8 mouse cellular contexts compared by ENCODE assay signal in the genomic region with DNA sequence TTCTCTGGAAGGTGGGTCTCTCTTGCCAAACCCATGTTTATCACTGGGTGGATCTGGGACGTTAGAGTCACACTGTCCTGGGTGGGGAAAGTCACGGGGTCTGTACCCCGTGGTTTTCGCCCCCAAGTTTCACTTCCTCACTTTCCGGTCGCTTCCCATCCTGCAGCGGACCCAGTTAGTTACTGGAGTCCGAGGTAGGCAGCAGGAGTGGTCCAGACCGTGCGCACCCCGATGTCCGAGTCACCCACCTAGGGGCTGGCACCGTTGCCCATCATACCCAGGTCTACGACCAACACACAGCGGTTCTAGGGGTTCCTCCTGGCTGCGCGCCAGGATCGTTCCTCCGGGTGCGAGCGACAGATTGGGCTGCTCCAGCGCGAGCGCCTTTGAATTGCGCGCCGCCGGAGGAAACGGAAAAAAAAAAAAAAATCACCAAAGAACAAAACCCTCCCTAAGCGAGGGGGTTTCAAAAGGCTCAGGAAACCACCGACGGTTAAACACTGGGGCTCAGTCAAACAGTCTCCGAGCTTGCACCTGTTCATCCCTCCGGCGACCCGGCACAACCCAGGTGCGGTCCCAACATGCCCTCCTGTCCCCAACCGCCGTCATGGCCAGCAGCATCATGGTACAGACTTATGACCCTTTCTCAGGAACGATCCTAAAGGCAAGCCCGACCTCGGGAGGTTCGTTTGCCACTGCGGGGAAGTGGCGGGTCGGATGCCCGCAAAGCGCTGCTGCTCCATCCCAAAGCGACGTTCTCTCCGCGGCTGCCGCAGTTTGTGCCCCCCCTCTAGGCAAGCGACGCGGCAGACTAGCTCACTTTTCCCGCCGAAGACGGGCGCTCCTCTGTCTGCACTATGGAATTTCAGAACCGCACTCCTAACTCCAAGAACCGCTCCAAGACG. TPM values are rescaled to one million over a fixed set of nuclear protein-coding genes. Genes with fewer than 3 reads are reported as not detected.
DNase-seq lines count a peak whose midpoint lies in the region; ATAC-seq and TF ChIP-seq lines count a peak whose summit lies in the region.

No protein-coding gene starts in this region.

- no peak for TF ChIP-seq CTCF in C2C12 (IDR thresholded peaks at IDR 0.05; ENCODE audit: control insufficient read depth, insufficient read depth, insufficient read length)

- ATAC-seq in embryonic facial prominence, embryonic 15.5 days (ENCODE audit: insufficient number of reproducible peaks, low FRiP score, low TSS enrichment, low read depth): no peak
- ATAC-seq in heart, embryonic 14.5 days (ENCODE audit: insufficient number of reproducible peaks, insufficient read depth, low FRiP score, low read depth): 0 out of 2 replicates have a peak, but pooled peaks have one; percentile 13
- peak; percentile 42 for ATAC-seq in megakaryocyte, adult 5-6 weeks (ENCODE audit: poor library complexity, severe bottlenecking)

- peak overlapping the region; percentile 88 for H3K4me2 ChIP-seq in embryonic facial prominence, embryonic 15.5 days (replicated peaks)
- peak overlapping the region; percentile 92 for H3K4me2 ChIP-seq in heart, embryonic 14.5 days (ENCODE audit: low read length)

- peak; percentile 45 for DNase-seq in Muller cell, postnatal 12 days (ENCODE audit: inconsistent ontology term)
- peak; percentile 8 to 52 for DNase-seq in kidney, postnatal 36 days
- DNase-seq in right cerebral cortex, postnatal 4 days: peak; percentile 65
- no peak for DNase-seq in c-Kit-positive CD71-positive TER-119-positive erythroid progenitor cells, embryonic 14.5 days (ENCODE audit: low spot score)

- H3K4me3 ChIP-seq in C2C12 (ENCODE audit: insufficient read depth, poor library complexity, severe bottlenecking): peak overlapping the region; percentile 38
- peak overlapping the region; percentile 58 for H3K4me3 ChIP-seq in embryonic facial prominence, embryonic 15.5 days (replicated peaks)
- peak overlapping the region; percentile 62 to 65 for H3K4me3 ChIP-seq in heart, embryonic 14.5 days (ENCODE audit: control insufficient read depth in 1 of 2, insufficient read depth in 1 of 2, low read depth in 1 of 2, low read length in 2 of 2)

- H3K9ac ChIP-seq in embryonic facial prominence, embryonic 15.5 days: peak overlapping the region; percentile 42
- H3K9ac ChIP-seq in heart, embryonic 14.5 days (ENCODE audit: low read length): peak overlapping the region; percentile 66

- H3K36me3 ChIP-seq in C2C12 (ENCODE audit: control insufficient read depth, insufficient read depth): no peaks in the 10 kb centered on the region
- no peaks in the 10 kb centered on the region for H3K36me3 ChIP-seq in embryonic facial prominence, embryonic 15.5 days
- H3K36me3 ChIP-seq in heart, embryonic 14.5 days (ENCODE audit: control insufficient read depth, insufficient read depth, low read length): no peaks in the 10 kb centered on the region

- H3K27me3 ChIP-seq in C2C12 (ENCODE audit: control insufficient read depth, insufficient read depth, insufficient read length): no peaks in the 10 kb centered on the region
- H3K27me3 ChIP-seq in embryonic facial prominence, embryonic 15.5 days: peaks cover 14% of the 10 kb centered on the region
- peaks cover 51% of the 10 kb centered on the region for H3K27me3 ChIP-seq in heart, embryonic 14.5 days (ENCODE audit: control insufficient read depth, insufficient read depth, low read length)

- under 1% methylated on average over 63 of the region's 63 CpGs for WGBS in embryonic facial prominence, embryonic 15.5 days
- under 1% methylated on average over 63 of the region's 63 CpGs for WGBS in heart, embryonic 14.5 days

- no peaks in the 10 kb centered on the region for H3K79me3 ChIP-seq in C2C12 (ENCODE audit: low read depth)

- peak overlapping the region; percentile 59 for H3ac ChIP-seq in C2C12 (ENCODE audit: control insufficient read depth, insufficient read length, low read depth)

- no peaks in the 10 kb centered on the region for H3K9me3 ChIP-seq in embryonic facial prominence, embryonic 15.5 days (replicated peaks)
- no peaks in the 10 kb centered on the region for H3K9me3 ChIP-seq in heart, embryonic 14.5 days (ENCODE audit: control insufficient read depth, low read length)

- peaks cover 5% of the 10 kb centered on the region for H3K79me2 ChIP-seq in C2C12 (ENCODE audit: control insufficient read depth, insufficient read depth)

- H3K27ac ChIP-seq in embryonic facial prominence, embryonic 15.5 days (replicated peaks): peak overlapping the region; percentile 61
- H3K27ac ChIP-seq in heart, embryonic 14.5 days (replicated peaks in 1 of 2; ENCODE audit: control insufficient read depth in 1 of 2, insufficient read depth in 1 of 2, low read depth in 2 of 2, low read length in 2 of 2): no peak overlapping the region

- H3K4me1 ChIP-seq in embryonic facial prominence, embryonic 15.5 days: peaks cover 36% of the 10 kb centered on the region
- H3K4me1 ChIP-seq in heart, embryonic 14.5 days (ENCODE audit: control insufficient read depth in 2 of 2, insufficient read depth in 2 of 2, low read length in 2 of 2): peaks cover 8 to 18% of the 10 kb centered on the region in 2 experiments; a peak in 3 of 4 replicates

TF ChIP-seq in C2C12, 6 proteins besides CTCF, POLR2A, EP300 and RAD21:
- no peak for TF ChIP-seq FOSL1 (IDR thresholded peaks at IDR 0.05; ENCODE audit: insufficient read depth, low read length, poor library complexity, severe bottlenecking)
- no peak for TF ChIP-seq MYOD1 (IDR thresholded peaks at IDR 0.05; ENCODE audit: control insufficient read depth, insufficient read length, low read depth)
- no peak for TF ChIP-seq MYOG (IDR thresholded peaks at IDR 0.05; ENCODE audit: control insufficient read depth, extremely low read depth, insufficient read length)

RNA-seq across cellular contexts. Expression of gene Cxcr4, which starts 1.0 kb away (rescaled TPM):
- polyA plus RNA-seq in C2C12 (2012; fragmentation: generic; extraction: Trizol): 27.5 TPM
- 5.8 TPM in 2 replicates for polyA plus RNA-seq in embryonic facial prominence, embryonic 15.5 days (2015; fragmentation: Nextera tagmentation; extraction: Ambion mirVana)
- polyA plus RNA-seq in heart, embryonic 14.5 days (2014; fragmentation: Nextera tagmentation; extraction: Ambion mirVana): 2.4 and 2.9 TPM in 2 replicates
- total RNA-seq in megakaryocyte, adult 5-6 weeks (2015): 507 and 516 TPM in 2 replicates
- 307 and 321 TPM in 2 replicates for total RNA-seq in megakaryocyte, adult 5-6 weeks (2017)
